Mouse (Mus musculus): ENCODE measurements at regions not wholly inside any gene's neighbourhood (a gene's known extent, or its start where the extent isn't known, plus 50 kb on each side); places are given as distances from the start of the nearest gene placed in this dataset.

- Histone ChIP-seq H3K4me3 (ENCODE audit: low read depth, low read length) (no peak overlapping the region), H3K36me3 (replicated peaks) (no peaks in the 10 kb centered on the region), H3K9me3 (replicated peaks) (peaks cover 4% of the 10 kb centered on the region), H3K4me1 (ENCODE audit: insufficient read depth, low read depth, low read length) (no peaks in the 10 kb centered on the region), H3K27me3 (ENCODE audit: insufficient read depth, low read length) (no peaks in the 10 kb centered on the region)
- ATAC-seq (ENCODE audit: extremely low read depth, insufficient number of reproducible peaks, low FRiP score, poor library complexity, severe bottlenecking) (no peak), DNase-seq (ENCODE audit: low spot score) (no peak)
- TF ChIP-seq GATA2 (IDR thresholded peaks at IDR 0.05; ENCODE audit: borderline replicate concordance, low read depth, low read length), result no peak
- no peak for TF ChIP-seq POLR2AphosphoS5 (IDR thresholded peaks at IDR 0.05; ENCODE audit: insufficient replicate concordance, low read depth, low read length)
- no peak for TF ChIP-seq TAL1 (conservative IDR thresholded peaks at IDR 0.05; ENCODE audit: low read depth, low read length)
Observed at GRCm38 (mm10) chr9:84278731-84279130, 353.8 kb downstream of the Bckdhb start.

GRCm38 (mm10) chr9:84280898-84281297 lies 356.0 kb downstream of the Bckdhb start:
- Histone ChIP-seq H3K36me3 (replicated peaks) (no peaks in the 10 kb centered on the region), H3K4me1 (ENCODE audit: insufficient read depth, low read depth, low read length) (no peaks in the 10 kb centered on the region), H3K9me3 (replicated peaks) (peaks cover 4% of the 10 kb centered on the region), H3K27me3 (ENCODE audit: insufficient read depth, low read length) (no peaks in the 10 kb centered on the region), H3K4me3 (ENCODE audit: low read depth, low read length) (no peak overlapping the region)
- ATAC-seq (ENCODE audit: extremely low read depth, insufficient number of reproducible peaks, low FRiP score, poor library complexity, severe bottlenecking) (no peak), DNase-seq (ENCODE audit: low spot score) (no peak)
- TF ChIP-seq POLR2AphosphoS5 (IDR thresholded peaks at IDR 0.05; ENCODE audit: insufficient replicate concordance, low read depth, low read length), result no peak
- no peak for TF ChIP-seq TAL1 (conservative IDR thresholded peaks at IDR 0.05; ENCODE audit: low read depth, low read length)
- TF ChIP-seq GATA1 (IDR thresholded peaks at IDR 0.05; ENCODE audit: borderline replicate concordance, low read length), result no peak
- TF ChIP-seq CTCF (IDR thresholded peaks at IDR 0.05; ENCODE audit: low read depth, low read length), result no peak

GRCm38 (mm10) chr9:84281610-84282009 lies 356.7 kb downstream of the Bckdhb start:
- H3K9me3 ChIP-seq (replicated peaks), result peaks cover 4% of the 10 kb centered on the region
- H3K4me3 ChIP-seq (ENCODE audit: low read depth, low read length), result no peak overlapping the region
- no peaks in the 10 kb centered on the region for H3K4me1 ChIP-seq (ENCODE audit: insufficient read depth, low read depth, low read length)
- no peaks in the 10 kb centered on the region for H3K27me3 ChIP-seq (ENCODE audit: insufficient read depth, low read length)
- no peak for DNase-seq (ENCODE audit: low spot score)
- no peak for ATAC-seq (ENCODE audit: extremely low read depth, insufficient number of reproducible peaks, low FRiP score, poor library complexity, severe bottlenecking)
- no peaks in the 10 kb centered on the region for H3K36me3 ChIP-seq (replicated peaks)
- no peak for TF ChIP-seq CTCF (IDR thresholded peaks at IDR 0.05; ENCODE audit: low read depth, low read length)
- TF ChIP-seq TAL1 (conservative IDR thresholded peaks at IDR 0.05; ENCODE audit: low read depth, low read length), result no peak

GRCm38 (mm10) chr9:84283296-84283695 lies 358.4 kb downstream of the Bckdhb start:
- Histone ChIP-seq H3K4me3 (ENCODE audit: low read depth, low read length) (no peak overlapping the region), H3K36me3 (replicated peaks) (no peaks in the 10 kb centered on the region), H3K27me3 (ENCODE audit: insufficient read depth, low read length) (no peaks in the 10 kb centered on the region), H3K4me1 (ENCODE audit: insufficient read depth, low read depth, low read length) (no peaks in the 10 kb centered on the region), H3K9me3 (replicated peaks) (peaks cover 4% of the 10 kb centered on the region)
- TF ChIP-seq GATA2 (IDR thresholded peaks at IDR 0.05; ENCODE audit: borderline replicate concordance, low read depth, low read length), result no peak
- TF ChIP-seq CTCF (IDR thresholded peaks at IDR 0.05; ENCODE audit: low read depth, low read length), result no peak
- no peak for TF ChIP-seq GATA1 (IDR thresholded peaks at IDR 0.05; ENCODE audit: borderline replicate concordance, low read length)
- ATAC-seq (ENCODE audit: extremely low read depth, insufficient number of reproducible peaks, low FRiP score, poor library complexity, severe bottlenecking), result no peak
- DNase-seq (ENCODE audit: low spot score), result no peak

- Histone ChIP-seq H3K4me1 (ENCODE audit: insufficient read depth, low read depth, low read length) (no peaks in the 10 kb centered on the region), H3K27me3 (ENCODE audit: insufficient read depth, low read length) (no peaks in the 10 kb centered on the region), H3K36me3 (replicated peaks) (no peaks in the 10 kb centered on the region), H3K4me3 (ENCODE audit: low read depth, low read length) (no peak overlapping the region), H3K9me3 (replicated peaks) (peaks cover 4% of the 10 kb centered on the region)
- TF ChIP-seq CTCF (IDR thresholded peaks at IDR 0.05; ENCODE audit: low read depth, low read length) (no peak), POLR2AphosphoS5 (IDR thresholded peaks at IDR 0.05; ENCODE audit: insufficient replicate concordance, low read depth, low read length) (no peak), TAL1 (conservative IDR thresholded peaks at IDR 0.05; ENCODE audit: low read depth, low read length) (no peak), GATA2 (IDR thresholded peaks at IDR 0.05; ENCODE audit: borderline replicate concordance, low read depth, low read length) (no peak), GATA1 (IDR thresholded peaks at IDR 0.05; ENCODE audit: borderline replicate concordance, low read length) (no peak)
- ATAC-seq (ENCODE audit: extremely low read depth, insufficient number of reproducible peaks, low FRiP score, poor library complexity, severe bottlenecking) (no peak), DNase-seq (ENCODE audit: low spot score) (no peak)
Observed at GRCm38 (mm10) chr9:84285604-84286003, 360.7 kb downstream of the Bckdhb start.

- Histone ChIP-seq H3K4me1 (ENCODE audit: insufficient read depth, low read depth, low read length) (no peaks in the 10 kb centered on the region), H3K9me3 (replicated peaks) (no peaks in the 10 kb centered on the region), H3K27me3 (ENCODE audit: insufficient read depth, low read length) (no peaks in the 10 kb centered on the region), H3K4me3 (ENCODE audit: low read depth, low read length) (no peak overlapping the region), H3K36me3 (replicated peaks) (no peaks in the 10 kb centered on the region)
- DNase-seq (ENCODE audit: low spot score) (no peak), ATAC-seq (ENCODE audit: extremely low read depth, insufficient number of reproducible peaks, low FRiP score, poor library complexity, severe bottlenecking) (no peak)
- TF ChIP-seq TAL1 (conservative IDR thresholded peaks at IDR 0.05; ENCODE audit: low read depth, low read length) (no peak), POLR2AphosphoS5 (IDR thresholded peaks at IDR 0.05; ENCODE audit: insufficient replicate concordance, low read depth, low read length) (no peak), GATA1 (IDR thresholded peaks at IDR 0.05; ENCODE audit: borderline replicate concordance, low read length) (no peak), GATA2 (IDR thresholded peaks at IDR 0.05; ENCODE audit: borderline replicate concordance, low read depth, low read length) (no peak), CTCF (IDR thresholded peaks at IDR 0.05; ENCODE audit: low read depth, low read length) (no peak)
Observed at GRCm38 (mm10) chr9:84295891-84296290, 370.9 kb downstream of the Bckdhb start.

- TF ChIP-seq GATA2 (IDR thresholded peaks at IDR 0.05; ENCODE audit: borderline replicate concordance, low read depth, low read length) (no peak), CTCF (IDR thresholded peaks at IDR 0.05; ENCODE audit: low read depth, low read length) (no peak), GATA1 (IDR thresholded peaks at IDR 0.05; ENCODE audit: borderline replicate concordance, low read length) (no peak), POLR2AphosphoS5 (IDR thresholded peaks at IDR 0.05; ENCODE audit: insufficient replicate concordance, low read depth, low read length) (no peak), TAL1 (conservative IDR thresholded peaks at IDR 0.05; ENCODE audit: low read depth, low read length) (no peak)
- no peak for DNase-seq (ENCODE audit: low spot score)
- Histone ChIP-seq H3K4me1 (ENCODE audit: insufficient read depth, low read depth, low read length) (no peaks in the 10 kb centered on the region), H3K9me3 (replicated peaks) (no peaks in the 10 kb centered on the region), H3K4me3 (ENCODE audit: low read depth, low read length) (no peak overlapping the region), H3K27me3 (ENCODE audit: insufficient read depth, low read length) (no peaks in the 10 kb centered on the region), H3K36me3 (replicated peaks) (no peaks in the 10 kb centered on the region)
- no peak for ATAC-seq (ENCODE audit: extremely low read depth, insufficient number of reproducible peaks, low FRiP score, poor library complexity, severe bottlenecking)
Observed at GRCm38 (mm10) chr9:84296456-84296855, 371.5 kb downstream of the Bckdhb start.

Data from G1E (cell line).